Mouse (Mus musculus): ENCODE measurements around the gene Cog1. TPM values are rescaled to one million over a fixed set of nuclear protein-coding genes. Genes with fewer than 3 reads are reported as not detected.
A peak's percentile ranks its signal among the peaks of the same experiment; 100 is the strongest.

The Cog1 gene
- total and polyA plus RNA-seq, 3 experiments, result 16.9 to 25.2 (median 18.6) TPM

DNA sequence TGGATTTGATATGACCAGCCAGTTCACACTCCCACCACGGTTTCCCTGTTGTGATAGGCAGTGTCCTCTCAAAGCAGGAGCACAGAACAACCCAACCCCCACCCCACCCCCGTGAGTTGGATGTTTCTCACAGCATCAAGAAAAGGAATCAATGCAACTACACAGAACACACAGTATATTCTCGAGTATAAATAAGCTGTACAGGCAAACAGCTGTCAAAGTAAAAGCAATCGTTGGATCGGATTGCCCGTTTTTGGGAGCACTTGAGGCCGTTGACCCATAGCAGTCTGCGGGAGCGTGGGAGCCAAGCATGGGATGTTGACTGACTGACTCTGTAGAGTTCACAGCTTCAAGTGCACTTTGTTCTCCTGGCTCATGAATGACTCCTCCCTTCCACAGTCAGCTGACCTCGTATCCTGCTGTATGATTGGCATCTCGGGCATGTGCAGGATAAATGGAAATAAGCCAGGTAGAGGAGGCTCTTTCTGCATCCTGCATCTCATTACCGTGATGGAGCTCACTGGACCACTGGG is 49.1 kb downstream of the Cog1 start:
- 68% methylated on average over 12 of the region's 12 CpGs for WGBS
- no peak for TF ChIP-seq POLR2A (IDR thresholded peaks at IDR 0.05; ENCODE audit: insufficient read depth, low read depth, low read length)
- TF ChIP-seq CTCF (IDR thresholded peaks at IDR 0.05), result no peak
- no peak for TF ChIP-seq EP300 (IDR thresholded peaks at IDR 0.05; ENCODE audit: insufficient read depth, low read depth, low read length)
- H3K4me3 ChIP-seq, result no peak overlapping the region
- peak in 1 of 2 experiments; percentile 42 for DNase-seq
- H3K27ac ChIP-seq, result peak overlapping the region; percentile 4; the same call in 1 of the 2 replicates
- H3K36me3 ChIP-seq (ENCODE audit: control insufficient read depth, insufficient read depth, low read length), result no peaks in the 10 kb centered on the region
- H3K27me3 ChIP-seq (ENCODE audit: control insufficient read depth, insufficient read depth, low read length), result no peaks in the 10 kb centered on the region
- intact Hi-C loops (cut with DNase I), result no loop called here
- no peaks in the 10 kb centered on the region for H3K4me1 ChIP-seq (ENCODE audit: control insufficient read depth, insufficient read depth, low read length)
- H3K79me2 ChIP-seq (replicated peaks; ENCODE audit: control insufficient read depth, insufficient read depth, low read length), result no peaks in the 10 kb centered on the region
- H3K9ac ChIP-seq (ENCODE audit: low read depth, low read length), result no peak overlapping the region

DNA sequence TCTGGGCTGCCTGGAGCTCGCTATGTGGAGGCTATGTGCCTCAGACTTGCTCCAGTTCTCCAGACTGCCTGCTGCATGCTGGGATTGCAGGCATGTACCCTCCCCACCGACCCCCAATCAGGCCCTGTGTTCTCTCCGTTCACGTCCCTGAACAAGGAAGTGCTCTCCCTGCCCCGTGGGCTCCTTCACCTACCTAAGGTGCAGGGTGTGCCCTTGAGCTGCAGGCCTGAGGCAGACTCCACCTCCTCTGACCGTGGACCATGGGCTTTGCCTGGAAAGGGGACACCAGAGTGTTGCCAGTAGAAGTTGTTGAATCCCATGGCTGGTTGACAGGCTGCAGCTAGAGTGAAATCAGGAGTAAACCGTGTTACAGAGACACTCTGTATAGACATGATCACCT is 50.7 kb downstream of the Cog1 start:
- Histone ChIP-seq H3K79me2 (replicated peaks; ENCODE audit: control insufficient read depth, insufficient read depth, low read length) (no peaks in the 10 kb centered on the region), H3K27ac (no peak overlapping the region), H3K9ac (ENCODE audit: low read depth, low read length) (no peak overlapping the region), H3K4me1 (ENCODE audit: control insufficient read depth, insufficient read depth, low read length) (peaks cover 3% of the 10 kb centered on the region; the same call in 1 of the 2 replicates), H3K27me3 (ENCODE audit: control insufficient read depth, insufficient read depth, low read length) (no peaks in the 10 kb centered on the region), H3K4me3 (no peak overlapping the region), H3K36me3 (ENCODE audit: control insufficient read depth, insufficient read depth, low read length) (no peaks in the 10 kb centered on the region)
- WGBS, result 89% methylated on average over 7 of the region's 7 CpGs
- no peak for DNase-seq
- intact Hi-C loops (cut with DNase I), result loop anchor here (5.0 kb wide), 1 partner anchor 522 kb away; no protein-coding TSS in a partner anchor
- no peak for TF ChIP-seq POLR2A (IDR thresholded peaks at IDR 0.05; ENCODE audit: insufficient read depth, low read depth, low read length)
- TF ChIP-seq CTCF (IDR thresholded peaks at IDR 0.05), result no peak
- TF ChIP-seq EP300 (IDR thresholded peaks at IDR 0.05; ENCODE audit: insufficient read depth, low read depth, low read length), result no peak

DNA sequence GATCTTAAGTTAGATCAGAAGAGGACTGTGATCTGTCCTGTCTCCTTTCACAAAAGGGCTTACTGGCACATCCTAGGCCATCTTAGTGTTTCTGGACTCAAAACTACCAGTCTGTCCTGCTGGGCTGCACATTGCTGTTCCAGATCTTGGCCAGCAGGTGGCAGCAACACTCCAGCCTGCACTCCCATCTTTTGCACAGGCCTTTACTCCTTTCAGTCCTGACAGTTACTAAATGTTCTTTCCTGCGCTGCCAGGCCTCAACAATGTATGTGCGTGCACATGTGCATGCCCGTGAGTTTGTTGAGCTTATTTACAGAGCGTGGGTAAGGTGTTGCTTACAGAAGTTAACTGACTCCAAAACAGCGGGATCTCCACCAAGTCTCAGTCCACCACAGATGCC is 54.8 kb downstream of the Cog1 start:
- Histone ChIP-seq H3K9ac (ENCODE audit: low read depth, low read length) (no peak overlapping the region), H3K4me3 (no peak overlapping the region), H3K27me3 (ENCODE audit: control insufficient read depth, insufficient read depth, low read length) (no peaks in the 10 kb centered on the region), H3K79me2 (replicated peaks; ENCODE audit: control insufficient read depth, insufficient read depth, low read length) (no peaks in the 10 kb centered on the region), H3K27ac (no peak overlapping the region), H3K4me1 (ENCODE audit: control insufficient read depth, insufficient read depth, low read length) (peaks cover 3% of the 10 kb centered on the region; the same call in 1 of the 2 replicates), H3K36me3 (ENCODE audit: control insufficient read depth, insufficient read depth, low read length) (no peaks in the 10 kb centered on the region)
- DNase-seq, result peak; percentile 77 to 85
- intact Hi-C loops (cut with DNase I), result loop anchor here (1.0 to 5.0 kb wide), 3 partner anchors 47 to 526 kb away; partner anchors contain the start of gene Cdc42ep4
- peak; percentile 98 for TF ChIP-seq EP300 (IDR thresholded peaks at IDR 0.05; ENCODE audit: insufficient read depth, low read depth, low read length)
- TF ChIP-seq CTCF (IDR thresholded peaks at IDR 0.05), result peak; percentile 99
- no peak for TF ChIP-seq POLR2A (IDR thresholded peaks at IDR 0.05; ENCODE audit: insufficient read depth, low read depth, low read length)
- 24% methylated on average over 5 of the region's 5 CpGs for WGBS

DNA sequence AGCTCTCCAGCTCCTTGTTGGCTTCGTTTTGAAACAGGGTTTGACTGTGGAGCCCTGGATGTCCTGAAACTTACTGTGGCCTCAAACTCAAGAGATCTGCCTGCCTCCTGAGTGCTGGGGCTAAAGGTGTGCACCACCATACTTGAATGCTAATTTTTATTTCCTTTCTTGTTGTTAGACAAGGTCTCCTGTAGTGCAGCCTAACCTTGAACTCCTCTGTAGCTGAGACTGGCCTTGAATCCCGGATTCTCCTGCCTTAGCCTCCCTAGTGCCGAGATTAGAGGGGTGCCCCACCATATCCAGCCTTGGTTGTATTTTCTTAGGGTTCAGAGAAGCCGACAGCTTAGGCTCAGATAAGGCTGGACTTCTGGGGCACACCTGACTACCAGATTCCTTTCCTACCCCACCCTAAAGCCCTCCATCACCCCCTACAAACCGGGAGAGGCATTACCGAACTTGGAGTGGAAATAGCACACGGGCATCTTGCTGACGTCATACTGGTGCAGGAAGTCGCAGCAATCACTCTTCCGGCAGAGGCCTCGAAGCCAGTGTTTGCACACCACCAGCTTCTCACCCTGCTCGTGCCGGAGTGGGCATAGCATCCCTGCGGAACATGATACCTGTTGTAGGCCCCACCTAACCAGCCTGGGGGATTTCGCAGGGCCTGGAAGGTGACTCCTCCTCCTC is 57.1 kb downstream of the Cog1 start:
- Histone ChIP-seq H3K27ac (no peak overlapping the region), H3K4me3 (no peak overlapping the region), H3K9ac (ENCODE audit: low read depth, low read length) (no peak overlapping the region), H3K36me3 (ENCODE audit: control insufficient read depth, insufficient read depth, low read length) (no peaks in the 10 kb centered on the region), H3K79me2 (replicated peaks; ENCODE audit: control insufficient read depth, insufficient read depth, low read length) (no peaks in the 10 kb centered on the region), H3K4me1 (ENCODE audit: control insufficient read depth, insufficient read depth, low read length) (peaks cover 10% of the 10 kb centered on the region), H3K27me3 (ENCODE audit: control insufficient read depth, insufficient read depth, low read length) (no peaks in the 10 kb centered on the region)
- intact Hi-C loops (cut with DNase I), result no loop called here
- WGBS, result 70% methylated on average over 15 of the region's 15 CpGs
- TF ChIP-seq POLR2A (IDR thresholded peaks at IDR 0.05; ENCODE audit: insufficient read depth, low read depth, low read length) (no peak), EP300 (IDR thresholded peaks at IDR 0.05; ENCODE audit: insufficient read depth, low read depth, low read length) (no peak), CTCF (IDR thresholded peaks at IDR 0.05) (no peak)
- DNase-seq, result no peak

DNA sequence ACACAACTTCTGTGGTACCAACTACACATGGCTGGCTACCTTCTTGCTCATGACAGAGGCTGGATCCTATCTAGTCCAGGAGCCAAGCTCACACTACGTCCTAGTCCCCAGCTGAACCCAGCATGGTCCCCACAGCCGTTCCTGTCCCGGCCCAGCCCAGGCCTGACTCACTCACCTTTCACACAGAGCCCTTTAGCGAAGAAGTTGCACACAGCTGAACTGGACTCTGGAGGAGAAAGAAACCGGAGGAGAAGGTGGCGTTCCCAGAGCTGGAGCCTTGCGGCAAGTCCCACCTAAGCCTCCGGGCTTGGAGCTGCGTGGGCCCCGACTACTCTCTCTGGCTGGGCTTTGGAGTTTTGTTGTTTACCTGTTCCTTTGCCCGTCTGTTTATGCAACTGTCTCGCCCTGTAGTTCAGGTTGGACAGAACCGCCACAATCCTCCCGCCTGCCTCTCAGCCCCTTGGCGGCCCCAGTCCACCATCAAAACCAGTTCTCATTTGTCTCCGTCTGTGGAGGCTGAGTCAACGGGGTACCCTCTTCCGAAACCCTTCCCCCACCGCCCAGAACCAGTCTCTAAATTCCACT is 59.8 kb downstream of the Cog1 start:
- Histone ChIP-seq H3K4me1 (ENCODE audit: control insufficient read depth, insufficient read depth, low read length) (peaks cover 10% of the 10 kb centered on the region), H3K9ac (ENCODE audit: low read depth, low read length) (no peak overlapping the region), H3K27me3 (ENCODE audit: control insufficient read depth, insufficient read depth, low read length) (no peaks in the 10 kb centered on the region), H3K79me2 (replicated peaks; ENCODE audit: control insufficient read depth, insufficient read depth, low read length) (no peaks in the 10 kb centered on the region), H3K27ac (no peak overlapping the region), H3K36me3 (ENCODE audit: control insufficient read depth, insufficient read depth, low read length) (no peaks in the 10 kb centered on the region), H3K4me3 (no peak overlapping the region)
- TF ChIP-seq EP300 (IDR thresholded peaks at IDR 0.05; ENCODE audit: insufficient read depth, low read depth, low read length), result no peak
- no peak for TF ChIP-seq POLR2A (IDR thresholded peaks at IDR 0.05; ENCODE audit: insufficient read depth, low read depth, low read length)
- no peak for TF ChIP-seq CTCF (IDR thresholded peaks at IDR 0.05)
- intact Hi-C loops (cut with DNase I), result no loop called here
- DNase-seq, result no peak
- WGBS, result 85% methylated on average over 19 of the region's 19 CpGs

DNA sequence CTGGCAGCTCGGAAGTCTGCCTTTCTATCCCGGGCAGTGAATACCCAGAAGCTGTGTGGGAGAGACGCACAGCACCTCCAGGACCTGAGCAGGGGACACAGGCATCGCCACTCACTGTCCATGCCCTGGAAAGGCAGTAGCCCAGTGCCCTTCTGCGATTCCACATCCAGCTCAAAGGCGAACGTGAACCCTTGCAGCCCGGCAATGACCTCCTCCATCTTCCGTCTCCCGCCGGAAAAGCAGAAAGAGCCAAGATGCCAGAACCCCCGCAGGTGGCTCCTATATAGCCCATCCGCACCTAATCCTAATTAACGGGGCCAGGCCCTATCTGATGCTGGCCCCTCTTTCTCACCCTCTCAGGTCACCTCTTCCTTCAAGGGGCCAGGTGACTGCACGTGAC is 60.3 kb downstream of the Cog1 start:
- Histone ChIP-seq H3K4me3 (no peak overlapping the region), H3K27ac (no peak overlapping the region), H3K36me3 (ENCODE audit: control insufficient read depth, insufficient read depth, low read length) (no peaks in the 10 kb centered on the region), H3K9ac (ENCODE audit: low read depth, low read length) (no peak overlapping the region), H3K79me2 (replicated peaks; ENCODE audit: control insufficient read depth, insufficient read depth, low read length) (no peaks in the 10 kb centered on the region), H3K4me1 (ENCODE audit: control insufficient read depth, insufficient read depth, low read length) (peaks cover 8% of the 10 kb centered on the region), H3K27me3 (ENCODE audit: control insufficient read depth, insufficient read depth, low read length) (no peaks in the 10 kb centered on the region)
- TF ChIP-seq CTCF (IDR thresholded peaks at IDR 0.05) (no peak), POLR2A (IDR thresholded peaks at IDR 0.05; ENCODE audit: insufficient read depth, low read depth, low read length) (no peak), EP300 (IDR thresholded peaks at IDR 0.05; ENCODE audit: insufficient read depth, low read depth, low read length) (no peak)
- intact Hi-C loops (cut with DNase I), result no loop called here
- DNase-seq, result no peak
- whole genome bisulfite sequencing, result 57% methylated on average over 15 of the region's 15 CpGs
